Mouse (Mus musculus) lung, embryonic 14.5 days (tissue): ENCODE results near the gene Card9. TPM values are rescaled to one million over a fixed set of nuclear protein-coding genes. Genes with fewer than 3 reads are reported as not detected.

Experiments used
- ATAC-seq: fragments of 200-750 bp; cut with Nextera tagmentation; 2 replicates; pipeline ENCODE4 v1.8.0; 2017; ENCODE audit warnings: mild to moderate bottlenecking, moderate TSS enrichment, moderate library complexity; ENCODE audit not compliant: insufficient read depth
- DNase-seq: peaks from one replicate; pipeline ENCODE4 v3.0.0-alpha.2; 2015
- H3K27ac ChIP-seq: fragments of 300-500 bp; sonication (generic); 2 replicates; pipeline ENCODE4 v1.5.1; 2014; ENCODE audit warnings: low read depth, mild to moderate bottlenecking, moderate library complexity
- H3K27me3 ChIP-seq: fragments of 300-500 bp; sonication (generic); 2 replicates; pipeline ENCODE4 v1.6.1; 2014; ENCODE audit warnings: low read length, control low read depth; ENCODE audit not compliant: insufficient read depth
- H3K36me3 ChIP-seq: fragments of 300-500 bp; sonication (generic); 2 replicates; pipeline ENCODE4 v1.6.1; 2014; ENCODE audit warnings: control low read depth; ENCODE audit not compliant: insufficient read depth
- H3K4me1 ChIP-seq: fragments of 300-500 bp; sonication (generic); 2 replicates; pipeline ENCODE4 v1.6.1; 2014; ENCODE audit warnings: antibody characterized with exemption, control low read depth; ENCODE audit not compliant: insufficient read depth
- H3K4me2 ChIP-seq: fragments of 300-500 bp; sonication (generic); 2 replicates; pipeline ENCODE4 v1.6.1; 2014; ENCODE audit warnings: mild to moderate bottlenecking
- H3K4me3 ChIP-seq: fragments of 300-500 bp; sonication (generic); 2 replicates; pipeline ENCODE4 v1.5.1; 2014; ENCODE audit warnings: low read depth, low read length
- H3K9ac ChIP-seq: fragments of 300-500 bp; sonication (generic); 2 replicates; pipeline ENCODE4 v1.6.1; 2014
- H3K9me3 ChIP-seq: fragments of 300-500 bp; sonication (generic); 2 replicates; pipeline ENCODE4 v1.6.1; 2016; ENCODE audit warnings: low read depth, low read length, control low read depth
- CTCF ChIP-seq: IDR thresholded peaks from 2 replicates; pipeline ENCODE4 v1.5.1; 2016; ENCODE audit warnings: antibody characterized with exemption, low read depth
- WGBS: fragments of 180-500 bp; shearing (Covaris S2); extraction: QIAGEN DNeasy Blood & Tissue Kit; methylation state at CpG from one replicate; pipeline ENCODE4 v1.1.7; 2014; 5-methylcytosine and 5-hydroxymethylcytosine counted together
- polyA plus RNA-seq: library from polyadenylated mRNA; unstranded; fragments of >200 nt; fragmentation: Nextera tagmentation; extraction: Ambion mirVana; gene quantifications from 2 replicates; pipeline ENCODE4 v1.2.1, GENCODE M21; 2014

Card9 gene
- polyA plus RNA-seq, 1 experiment from 2014 or later: 2.8 TPM

DNA sequence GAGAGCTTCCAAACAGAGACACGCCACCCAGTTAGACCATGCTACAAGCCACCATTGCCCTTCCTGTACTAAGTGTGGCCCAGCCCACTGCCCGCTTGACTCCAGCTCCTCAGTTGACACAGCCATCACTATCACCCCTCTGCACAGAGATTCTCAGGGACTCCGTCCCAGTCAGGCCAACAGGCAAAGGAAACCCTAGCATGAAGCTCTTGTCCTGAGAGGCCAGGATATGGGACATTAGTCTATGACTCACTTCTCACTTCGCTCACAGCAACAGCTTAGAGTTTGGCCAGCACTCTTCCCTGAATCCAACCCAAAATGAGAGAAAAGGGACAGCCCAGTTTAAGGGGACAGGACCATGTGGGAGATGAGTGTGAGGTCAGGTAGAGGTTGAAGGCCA, 6.3 kb downstream of the Card9 start:
- Histone ChIP-seq H3K4me2 (no peak overlapping the region), H3K4me1 (peaks cover 17% of the 10 kb centered on the region; the same call in 1 of the 2 replicates), H3K4me3 (no peak overlapping the region), H3K9ac (no peak overlapping the region), H3K36me3 (peaks cover 11% of the 10 kb centered on the region; the same call in 1 of the 2 replicates), H3K27me3 (no peaks in the 10 kb centered on the region), H3K27ac (no peak overlapping the region), H3K9me3 (no peaks in the 10 kb centered on the region)
- no peak for DNase-seq
- no peak for TF ChIP-seq CTCF
- ATAC-seq: no peak
- 78% methylated on average over 4 of the region's 4 CpGs for WGBS

DNA sequence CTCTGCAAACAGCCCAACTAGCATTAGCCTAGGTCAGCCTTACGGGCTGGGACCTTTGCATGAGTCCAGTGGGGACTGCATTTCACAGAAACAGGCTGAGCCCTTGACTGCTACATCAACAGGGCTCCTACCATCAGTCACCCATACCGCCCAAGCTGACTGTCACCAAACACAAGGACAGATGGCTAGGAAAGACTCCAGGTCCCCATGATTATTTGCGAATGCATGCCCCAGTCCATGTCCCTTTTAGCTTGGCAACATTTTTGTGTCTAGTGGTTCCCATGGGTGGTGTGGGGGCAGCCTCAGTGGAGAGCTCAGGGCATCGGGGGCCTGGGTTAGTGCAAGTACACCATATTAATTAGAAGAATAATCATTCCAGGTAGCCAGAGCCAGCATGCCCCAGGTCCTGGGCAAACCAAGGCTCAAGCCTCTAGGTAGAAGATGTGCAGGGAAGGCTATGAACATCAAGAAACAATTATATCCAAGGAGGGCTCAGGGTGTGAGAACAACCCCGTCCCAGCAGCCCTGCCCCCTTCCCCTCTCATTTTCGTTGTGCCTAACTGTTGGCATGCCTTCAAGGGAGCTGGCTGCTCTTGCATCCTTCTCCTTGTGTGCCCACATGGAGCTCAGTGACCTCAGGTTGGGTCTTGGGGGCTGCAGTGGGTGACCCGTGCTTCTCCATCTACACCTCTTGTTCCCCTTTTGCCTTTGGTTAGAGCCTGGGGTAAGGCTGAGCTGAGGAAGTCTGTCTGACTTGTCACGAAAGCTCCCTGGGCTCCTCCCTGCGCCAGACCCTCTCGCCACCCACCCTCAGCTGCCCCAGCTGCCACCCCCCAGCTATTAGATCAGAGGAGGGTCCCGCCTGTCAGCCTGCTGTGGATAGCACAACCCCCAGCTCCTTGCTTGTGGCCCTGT, 7.4 kb downstream of the Card9 start:
- peaks cover 17% of the 10 kb centered on the region; the same call in 1 of the 2 replicates for H3K4me1 ChIP-seq
- DNase-seq: no peak

DNA sequence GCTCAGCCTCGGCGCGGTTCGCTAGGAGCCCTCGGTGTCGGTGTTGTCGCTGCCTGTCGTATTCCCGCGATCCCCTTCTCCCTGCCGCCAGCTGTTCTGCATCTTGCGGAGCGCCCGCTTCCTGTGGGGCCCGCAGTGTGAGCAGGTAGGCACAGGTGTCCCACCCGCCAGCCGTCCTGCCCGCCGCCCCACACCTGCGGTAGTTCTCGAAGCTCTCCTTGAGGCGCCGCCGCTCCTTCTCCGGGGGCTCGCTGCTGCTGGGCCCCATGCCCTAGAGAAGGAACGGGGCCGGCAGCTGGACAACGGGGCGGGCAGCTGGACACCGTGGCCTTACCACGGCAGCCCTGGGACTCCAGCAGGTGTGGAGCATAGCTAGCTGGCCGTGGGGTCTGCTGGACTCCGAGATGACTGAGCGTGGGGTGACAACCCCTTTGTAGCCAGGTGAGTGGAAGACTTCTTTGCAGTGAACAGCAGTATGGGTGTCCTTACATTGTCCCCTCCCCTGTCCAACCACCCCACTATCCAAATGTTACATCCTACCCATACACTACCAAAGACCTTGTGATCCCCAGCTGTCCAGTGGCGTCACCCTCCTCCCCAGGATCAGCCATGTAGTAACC, 8.3 kb downstream of the Card9 start:
- no peaks in the 10 kb centered on the region for H3K9me3 ChIP-seq
- TF ChIP-seq CTCF: no peak
- peak; percentile 19; the same call in 1 of the 2 replicates for ATAC-seq
- peaks cover 30% of the 10 kb centered on the region for H3K36me3 ChIP-seq
- DNase-seq: no peak
- H3K27ac ChIP-seq: peak overlapping the region; percentile 69
- peaks cover 17% of the 10 kb centered on the region; the same call in 1 of the 2 replicates for H3K4me1 ChIP-seq
- no peaks in the 10 kb centered on the region for H3K27me3 ChIP-seq
- peak overlapping the region; percentile 98 for H3K4me2 ChIP-seq
- peak overlapping the region; percentile 80 for H3K4me3 ChIP-seq
- 4% methylated on average over 36 of the region's 36 CpGs for WGBS
- H3K9ac ChIP-seq: peak overlapping the region; percentile 94

More for the DNA sequence above, 7.4 kb downstream of the Card9 start:
- WGBS: 88% methylated on average over 11 of the region's 11 CpGs
- H3K27ac ChIP-seq: no peak overlapping the region
- peaks cover 21% of the 10 kb centered on the region; the same call in 1 of the 2 replicates for H3K36me3 ChIP-seq
- ATAC-seq: no peak
- H3K4me3 ChIP-seq: peak overlapping the region; percentile 80
- H3K27me3 ChIP-seq: no peaks in the 10 kb centered on the region
- H3K9me3 ChIP-seq: no peaks in the 10 kb centered on the region
- H3K9ac ChIP-seq: peak overlapping the region; percentile 94; the same call in 1 of the 2 replicates
- TF ChIP-seq CTCF: no peak
- H3K4me2 ChIP-seq: peak overlapping the region; percentile 98

DNA sequence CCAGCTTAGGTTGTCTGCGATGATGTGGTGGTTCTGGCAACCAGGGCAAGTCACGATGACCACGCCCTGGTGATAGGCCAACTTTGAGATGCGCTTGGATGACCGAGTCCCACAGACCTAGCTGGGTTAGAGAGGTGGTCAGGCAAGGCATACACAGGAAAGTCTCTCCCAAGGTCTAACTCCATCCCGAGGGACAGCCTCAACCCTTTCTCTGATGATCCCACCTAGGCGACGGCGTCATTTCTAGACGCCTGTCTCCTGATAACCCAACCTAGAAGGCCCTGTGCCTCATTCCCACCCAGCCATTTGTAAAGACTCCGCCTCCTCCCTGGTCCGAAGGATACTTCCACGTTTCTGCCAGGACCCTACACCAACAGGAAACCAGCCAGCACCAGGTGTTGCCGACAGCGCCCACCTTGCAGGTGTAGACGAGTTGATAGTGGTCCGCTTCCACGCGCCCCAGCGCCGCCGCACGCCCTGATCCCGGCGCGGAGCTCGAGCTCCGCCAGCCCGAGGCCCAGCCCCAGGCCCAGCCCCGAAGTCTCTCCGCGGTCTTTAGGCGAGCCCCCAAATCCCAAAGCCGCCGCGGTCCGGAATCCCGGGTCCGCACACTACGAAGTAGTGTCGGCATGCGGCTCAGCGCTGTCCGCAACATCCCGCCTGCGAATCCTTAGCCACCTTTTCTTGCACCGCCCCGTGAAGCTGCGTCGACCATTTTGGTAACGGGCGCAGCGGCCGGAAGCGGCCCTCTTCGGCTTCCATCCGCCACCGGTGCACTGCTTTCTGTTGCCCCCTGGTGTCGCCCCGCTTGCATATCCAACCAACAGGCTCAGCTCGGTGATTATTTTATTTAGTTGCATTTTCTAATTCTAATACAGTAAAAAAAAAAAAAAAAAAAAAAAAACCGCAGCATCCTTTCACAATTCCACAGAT, 9.1 kb downstream of the Card9 start, which contains the start of gene Dnlz:
Gene Dnlz (minus strand): TSS at position 753 of the 933 bp plus-strand sequence.
- no peaks in the 10 kb centered on the region for H3K9me3 ChIP-seq
- H3K27ac ChIP-seq: peak within 1 kb of the TSS; percentile 91
- ATAC-seq: peak; percentile 74

DNA sequence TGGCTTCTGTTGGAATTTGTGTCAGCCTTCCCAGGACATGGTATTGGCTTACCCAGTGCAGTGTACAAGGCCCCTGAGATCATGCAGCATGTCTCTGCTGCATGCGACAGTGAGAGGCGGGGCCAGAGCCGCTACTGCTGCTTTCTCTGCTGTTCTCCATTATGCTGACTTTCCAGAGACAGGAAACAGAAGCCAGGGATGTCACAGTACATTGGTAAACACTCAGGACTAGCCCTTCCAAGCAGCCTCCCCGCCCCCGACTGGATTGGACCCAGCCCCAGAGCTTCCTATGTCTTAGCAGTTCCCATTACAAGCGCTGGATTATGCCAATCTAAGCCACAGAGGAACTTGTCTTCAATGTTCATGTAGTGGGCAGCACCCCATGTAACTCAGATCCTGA, 12.5 kb downstream of the Card9 start:
- Histone ChIP-seq H3K4me1 (peaks cover 14% of the 10 kb centered on the region; the same call in 1 of the 2 replicates), H3K4me2 (no peak overlapping the region), H3K9me3 (no peaks in the 10 kb centered on the region), H3K27me3 (no peaks in the 10 kb centered on the region), H3K27ac (peak overlapping the region; percentile 42; the same call in 1 of the 2 replicates), H3K9ac (no peak overlapping the region), H3K4me3 (no peak overlapping the region), H3K36me3 (peaks cover 71% of the 10 kb centered on the region)
- 44% methylated on average over 6 of the region's 6 CpGs for WGBS
- DNase-seq (peak; percentile 77), ATAC-seq (peak; percentile 17; the same call in 1 of the 2 replicates)
- TF ChIP-seq CTCF: no peak

More for the DNA sequence above, 9.1 kb downstream of the Card9 start, which contains the start of gene Dnlz:
- Histone ChIP-seq H3K9ac (peak within 1 kb of the TSS; percentile 94), H3K4me3 (peak within 1 kb of the TSS; percentile 80), H3K4me2 (peak within 1 kb of the TSS; percentile 98), H3K36me3 (peaks cover 38% of the 10 kb centered on the region), H3K4me1 (peaks cover 14% of the 10 kb centered on the region; the same call in 1 of the 2 replicates), H3K27me3 (no peaks in the 10 kb centered on the region)
- DNase-seq: peak; percentile 97
- 2% methylated on average over 62 of the region's 62 CpGs for WGBS
- peak; percentile 80 for TF ChIP-seq CTCF
